Mouse (Mus musculus) kidney, adult 9 months (tissue): Measurements from ENCODE around the gene Slc9a7.

Experiments
- DNase-seq: peaks from one replicate; pipeline ENCODE4 v3.0.0; 2022

Slc9a7 gene

DNA sequence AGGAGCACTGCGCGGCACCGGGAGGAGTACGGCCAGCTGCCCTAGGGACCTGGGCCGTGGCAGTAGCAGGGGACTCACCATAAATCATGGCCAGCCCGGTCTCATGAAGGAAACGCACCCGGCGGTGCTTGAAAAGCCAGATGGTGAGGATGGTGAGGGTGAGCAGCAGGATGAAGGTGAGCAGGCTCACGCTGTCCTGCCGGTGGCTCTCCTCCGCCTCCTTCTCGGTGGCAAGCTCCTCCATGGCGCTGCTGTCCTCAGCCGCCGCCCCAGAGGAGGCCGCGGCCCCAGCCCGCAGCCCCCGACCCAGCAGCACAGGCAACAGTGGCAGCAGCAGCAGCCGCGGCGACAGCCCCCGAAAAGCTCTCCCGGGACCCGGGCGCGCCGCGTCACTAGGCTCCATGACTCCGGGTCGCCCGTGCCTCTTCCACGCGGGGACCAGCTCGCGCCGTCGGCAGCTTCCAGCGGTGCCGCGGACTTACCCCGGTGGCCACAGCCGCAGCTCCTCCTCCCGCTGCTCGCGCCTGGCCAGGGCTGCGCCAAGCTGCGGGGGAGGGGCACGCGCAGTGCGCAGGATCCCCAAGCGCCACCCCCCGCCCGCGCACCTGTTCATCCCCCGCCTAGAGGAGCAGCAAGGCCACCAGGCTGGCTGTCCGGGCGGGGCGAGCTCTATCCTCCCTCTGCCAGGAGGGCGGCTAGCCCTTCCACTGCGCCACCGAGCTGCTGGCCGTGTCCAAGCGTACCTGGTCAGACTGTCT is at the start of gene Slc9a7:
Gene Slc9a7, minus strand, starts transcription at position 526 of the 758 bp plus-strand sequence.
- peak; percentile 33 for DNase-seq

DNA sequence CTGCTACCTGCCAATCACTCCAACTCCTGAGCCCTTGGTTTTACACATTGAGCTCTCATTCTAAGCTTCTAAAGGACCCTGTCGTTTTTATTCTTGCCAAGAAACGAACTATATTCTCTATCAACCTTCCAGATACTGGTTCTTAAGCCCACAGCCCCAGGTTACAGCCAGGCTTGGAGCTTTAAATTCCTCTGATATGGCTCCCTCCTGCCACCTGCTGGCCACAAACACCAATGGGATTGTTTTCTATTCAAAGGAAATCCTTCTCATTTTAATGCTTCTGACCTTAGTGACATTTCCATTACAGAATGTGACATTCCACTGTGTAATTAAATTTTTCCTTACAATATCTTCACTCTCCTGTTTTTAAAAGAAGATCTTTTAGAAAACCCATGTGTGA is 44.1 kb upstream of the Slc9a7 start:
- DNase-seq, result peak; percentile 43

DNA sequence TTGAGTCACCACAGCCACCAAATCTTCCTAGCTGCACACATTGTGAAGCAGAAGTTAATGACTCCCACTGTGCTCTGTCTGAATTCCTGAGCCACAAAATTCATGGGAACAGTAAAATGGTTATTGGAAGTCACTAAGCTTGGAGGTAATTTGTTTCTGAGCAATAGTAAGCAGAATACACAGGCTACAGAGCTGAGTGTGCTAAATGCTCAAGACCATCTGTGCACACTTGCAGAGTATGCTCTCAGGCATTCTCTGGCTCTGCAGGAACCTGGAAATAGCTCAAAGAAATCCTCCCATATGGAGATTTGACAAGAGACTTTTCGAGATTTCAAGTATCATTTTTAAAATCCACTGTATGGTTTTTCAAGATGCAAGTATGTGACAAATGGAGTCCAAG is 41.1 kb upstream of the Slc9a7 start:
- DNase-seq, result no peak

DNA sequence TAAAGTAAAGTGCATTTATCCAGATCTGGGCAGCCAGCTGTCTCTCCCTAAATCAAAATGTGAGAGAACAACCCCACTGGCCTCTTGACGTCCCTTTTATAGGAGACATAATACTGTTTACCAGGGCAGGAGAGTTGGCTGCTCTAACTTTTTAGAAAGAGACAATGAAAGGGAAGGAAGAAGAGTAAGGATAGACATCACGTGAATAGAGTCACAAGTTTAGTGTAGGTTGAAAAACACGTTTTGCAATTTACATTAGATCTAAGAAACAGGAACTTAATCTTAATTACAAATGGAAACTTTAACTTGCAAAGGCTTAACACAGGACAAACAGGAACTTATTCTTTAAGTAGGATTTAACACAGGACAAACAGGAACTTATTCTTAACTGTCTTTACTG is 15.6 kb upstream of the Slc9a7 start:
- no peak for DNase-seq

DNA sequence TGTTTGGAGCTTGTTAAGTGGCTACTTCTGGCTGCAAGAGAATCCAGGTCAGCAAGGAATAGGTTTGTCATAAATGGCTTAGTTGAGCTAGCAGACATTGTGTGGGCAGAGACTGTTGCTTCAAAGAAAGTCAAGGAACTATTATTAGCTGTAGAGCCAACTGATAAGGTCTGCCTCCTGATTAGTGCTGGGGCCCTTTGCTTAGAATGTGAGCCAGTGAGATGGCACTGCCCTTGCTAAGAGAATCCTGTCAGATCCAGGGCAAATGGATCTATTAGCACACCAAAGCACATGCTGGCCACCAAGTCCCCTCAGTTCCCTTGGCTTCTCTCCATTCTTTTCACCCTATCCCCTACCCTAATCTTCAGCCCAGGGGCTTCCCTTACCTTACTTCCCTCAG is 14.3 kb upstream of the Slc9a7 start:
- DNase-seq, result no peak

DNA sequence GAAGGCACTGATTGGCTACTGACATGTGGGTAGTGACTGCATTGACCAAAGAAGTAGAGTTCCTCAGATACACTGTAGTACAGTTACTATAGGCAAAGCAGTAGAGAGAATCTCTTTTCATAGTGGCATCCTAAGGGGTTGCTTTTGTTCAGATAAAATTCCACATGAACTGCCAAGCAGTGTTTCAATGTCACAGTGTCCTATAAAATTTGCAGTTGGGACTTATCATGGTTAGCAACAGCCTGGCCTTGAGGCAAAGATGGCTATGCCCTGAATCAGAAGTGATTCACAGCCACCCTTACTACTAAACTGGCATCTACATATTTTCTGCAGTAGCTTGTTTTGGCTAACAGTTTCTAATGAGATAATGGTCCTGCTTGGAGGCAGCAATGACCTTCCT is 11.7 kb upstream of the Slc9a7 start:
- no peak for DNase-seq

DNA sequence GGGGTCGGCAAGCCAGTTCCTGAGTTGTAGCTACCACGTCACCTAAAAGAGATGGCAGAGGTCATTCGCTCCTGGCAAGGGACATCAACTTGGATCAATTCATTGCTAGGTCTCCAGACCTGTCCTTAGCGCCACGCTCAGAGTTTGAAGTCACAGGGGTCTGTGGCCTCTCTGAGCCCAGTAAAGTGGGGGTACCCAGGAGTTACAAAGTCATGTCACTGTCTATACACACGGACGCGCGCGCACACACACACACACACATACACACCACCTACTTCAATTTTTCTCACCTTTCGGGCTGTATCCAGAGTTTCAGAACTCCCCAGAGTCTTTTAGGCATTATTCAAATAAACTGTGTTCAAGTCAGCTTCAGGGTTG is 422 bp upstream of the Slc9a7 start:
- no peak for DNase-seq

DNA sequence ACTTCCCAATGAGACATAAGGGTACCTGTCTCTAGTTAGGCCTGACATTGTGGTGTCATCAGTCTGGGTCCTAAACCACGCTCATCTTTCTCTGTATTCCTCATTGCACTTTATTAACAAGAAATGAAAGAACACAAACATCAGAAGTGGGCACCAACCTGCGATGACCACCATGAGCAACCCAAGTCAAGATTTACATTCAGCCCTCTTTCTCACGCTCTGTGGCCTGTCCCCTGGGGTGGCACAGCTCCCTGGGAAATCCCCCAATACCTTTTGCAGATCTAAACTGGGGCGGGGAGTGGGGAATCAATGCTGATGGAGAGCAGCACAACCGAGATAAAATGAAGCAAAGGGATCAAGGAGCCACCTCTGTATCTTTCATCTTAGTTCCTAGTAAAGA is 892 bp downstream of the Slc9a7 start:
- no peak for DNase-seq

DNA sequence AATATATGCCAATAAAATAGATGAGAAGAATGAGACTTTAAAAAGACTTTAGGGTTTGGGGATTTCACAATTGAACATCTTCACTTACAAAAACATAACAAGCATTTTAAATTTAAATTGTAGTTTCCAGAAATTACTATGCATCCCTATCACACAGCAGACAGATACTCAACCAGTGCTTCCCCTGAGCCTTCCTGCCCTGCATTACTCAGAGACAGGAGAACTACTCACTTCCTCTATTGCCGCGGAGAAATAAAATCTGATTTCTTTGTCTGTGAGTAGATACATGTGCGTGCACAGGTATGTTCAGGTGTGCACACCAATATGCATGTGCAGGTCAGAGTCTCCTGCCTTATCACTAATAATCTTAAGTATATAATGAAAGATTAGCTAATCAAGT is 2.9 kb downstream of the Slc9a7 start:
- DNase-seq, result no peak

DNA sequence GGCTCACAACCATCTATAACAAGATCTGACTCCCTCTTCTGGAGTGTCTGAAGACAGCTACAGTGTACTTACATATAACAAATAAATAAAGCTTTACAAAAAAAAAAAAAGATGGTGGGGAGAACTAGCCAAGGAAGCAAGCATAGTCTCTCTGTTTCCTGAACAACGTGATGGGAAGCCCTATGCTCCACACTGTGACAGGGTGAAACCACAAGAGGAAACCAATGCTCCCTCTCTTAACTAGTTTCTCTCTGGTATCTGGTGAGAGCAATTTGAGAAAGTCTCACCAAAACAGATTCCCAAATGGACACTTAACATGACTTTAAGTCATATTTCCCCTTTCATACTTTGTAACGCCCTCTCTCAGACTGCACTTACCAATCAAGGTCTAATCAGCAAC is 5.4 kb downstream of the Slc9a7 start:
- no peak for DNase-seq

DNA sequence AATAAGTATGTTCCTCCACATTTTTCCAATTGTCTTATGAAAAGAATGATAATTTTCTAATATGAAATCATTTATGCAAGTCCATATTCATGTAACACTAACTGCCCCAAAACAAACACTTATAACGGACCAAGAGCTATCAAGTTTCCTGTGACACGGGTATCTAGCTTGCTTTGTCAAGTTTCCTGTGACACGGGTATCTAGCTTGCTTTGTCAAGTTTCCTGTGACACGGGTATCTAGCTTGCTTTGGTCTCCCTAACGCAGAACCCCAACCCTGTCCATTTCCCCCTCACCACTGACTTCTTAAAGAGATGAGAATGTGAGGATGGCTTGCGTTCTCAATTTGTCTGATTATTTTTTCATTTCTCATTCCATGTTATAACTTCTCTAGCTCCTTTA is 12.2 kb downstream of the Slc9a7 start:
- no peak for DNase-seq

DNA sequence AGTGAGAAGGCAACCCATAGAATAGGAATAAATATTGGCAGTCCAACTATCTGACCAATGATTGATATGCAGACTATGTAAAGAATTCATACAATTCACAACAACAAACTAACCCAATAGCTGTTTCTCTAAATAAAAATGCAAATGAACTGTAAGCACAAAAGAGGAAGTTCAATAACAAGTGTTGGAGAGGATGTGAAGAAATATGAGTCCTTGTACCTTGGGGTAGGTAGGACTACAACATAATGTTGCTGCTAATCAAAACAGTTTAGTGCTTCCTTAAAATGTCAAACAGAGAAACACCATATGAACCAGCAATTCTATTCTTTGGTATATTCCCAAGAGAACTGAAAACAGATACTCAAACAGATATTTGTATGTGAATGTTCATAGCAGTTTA is 17.8 kb downstream of the Slc9a7 start:
- no peak for DNase-seq

DNA sequence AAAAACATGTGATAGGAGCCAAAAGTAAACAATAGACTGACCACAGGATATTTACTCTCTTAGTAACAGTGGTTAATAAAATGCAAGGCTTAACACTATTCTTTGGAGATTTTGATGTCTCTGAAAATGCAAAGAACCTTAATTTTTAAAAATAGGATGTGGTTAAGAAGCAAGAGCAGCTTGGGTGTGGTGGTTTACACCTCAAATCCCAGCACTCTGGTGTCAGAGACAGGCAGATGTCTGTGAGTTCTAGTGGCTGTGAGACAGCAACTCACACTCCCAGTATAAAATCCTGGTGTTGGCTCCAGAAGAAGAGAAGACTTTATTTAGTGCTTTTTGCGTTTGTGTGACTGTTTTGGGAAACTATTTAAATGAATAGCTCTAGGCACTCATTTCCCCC is 19.6 kb downstream of the Slc9a7 start:
- DNase-seq, result no peak

DNA sequence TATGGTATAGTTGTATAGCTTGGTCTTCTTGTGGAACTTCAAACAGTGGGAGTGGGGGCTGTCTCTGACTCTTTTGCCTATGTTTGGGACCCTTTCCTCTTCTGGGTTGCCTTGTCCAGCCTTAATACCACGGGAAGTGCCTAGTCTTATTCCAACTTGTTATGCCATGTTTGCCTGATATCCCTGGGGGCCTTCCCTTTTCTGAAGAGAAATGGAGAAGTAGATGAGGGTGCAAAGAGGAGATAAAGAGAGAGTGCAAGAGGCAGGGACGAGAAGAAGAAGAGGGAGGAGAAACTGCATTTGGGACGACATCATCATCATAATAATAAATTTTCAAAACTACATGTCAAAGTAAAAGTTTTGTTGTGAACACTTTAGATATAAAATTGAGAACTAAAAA is 21.6 kb downstream of the Slc9a7 start:
- no peak for DNase-seq

DNA sequence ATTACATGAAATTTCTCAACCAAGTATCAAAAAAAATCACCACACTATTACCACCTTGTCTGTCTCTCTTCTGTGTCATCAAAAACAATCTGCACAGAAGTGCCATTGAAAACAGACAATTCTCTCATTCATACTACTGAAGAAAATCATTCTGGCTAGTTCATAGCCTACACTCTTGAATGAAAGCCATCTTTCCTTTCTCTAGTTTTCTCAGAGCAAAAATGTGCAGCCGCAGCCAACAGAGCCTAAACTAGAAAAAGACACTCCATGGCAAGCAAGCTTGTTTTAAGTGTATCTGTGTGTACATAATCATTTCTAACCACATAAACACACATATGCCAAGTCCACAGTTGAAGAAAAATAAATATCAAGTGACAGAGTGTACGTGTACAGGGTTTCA is 27.2 kb downstream of the Slc9a7 start:
- no peak for DNase-seq

DNA sequence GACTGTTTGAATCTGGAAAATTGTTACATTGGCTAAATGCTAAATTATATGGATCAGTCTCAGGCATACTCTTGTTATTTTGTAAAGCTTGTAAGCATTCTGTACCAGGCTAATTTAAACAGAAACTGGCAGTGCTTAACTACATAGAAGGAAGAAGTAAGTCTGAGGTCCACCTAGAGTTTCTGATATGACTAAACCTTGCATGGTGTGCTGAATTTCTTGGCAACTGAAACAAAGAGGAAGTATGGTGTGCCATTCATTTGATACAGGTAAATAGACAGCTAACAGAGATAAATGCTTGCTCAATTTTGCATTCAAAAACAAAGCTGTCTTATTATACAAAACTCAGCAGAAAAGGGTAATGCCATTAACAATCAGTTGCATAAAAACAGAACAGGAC is 63.5 kb downstream of the Slc9a7 start:
- no peak for DNase-seq

DNA sequence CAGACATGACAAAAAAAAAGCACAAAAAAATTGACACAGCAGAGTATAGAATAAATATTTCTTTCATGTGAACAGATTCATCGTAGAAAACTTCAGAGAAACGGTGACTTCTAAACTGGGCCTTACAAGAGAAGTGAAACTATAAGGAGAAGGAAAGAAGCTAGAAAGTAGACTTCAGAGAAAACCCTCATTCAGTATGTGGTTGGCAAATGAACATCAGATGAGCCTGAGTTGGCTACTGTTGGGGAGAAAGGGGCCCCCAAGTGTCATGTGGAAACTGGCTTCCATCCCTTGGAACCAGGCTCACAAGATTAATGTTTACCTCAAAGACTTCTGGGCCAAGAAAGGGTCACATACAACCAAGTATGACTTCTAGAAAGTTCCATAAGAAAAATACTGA is 70.1 kb downstream of the Slc9a7 start:
- no peak for DNase-seq

DNA sequence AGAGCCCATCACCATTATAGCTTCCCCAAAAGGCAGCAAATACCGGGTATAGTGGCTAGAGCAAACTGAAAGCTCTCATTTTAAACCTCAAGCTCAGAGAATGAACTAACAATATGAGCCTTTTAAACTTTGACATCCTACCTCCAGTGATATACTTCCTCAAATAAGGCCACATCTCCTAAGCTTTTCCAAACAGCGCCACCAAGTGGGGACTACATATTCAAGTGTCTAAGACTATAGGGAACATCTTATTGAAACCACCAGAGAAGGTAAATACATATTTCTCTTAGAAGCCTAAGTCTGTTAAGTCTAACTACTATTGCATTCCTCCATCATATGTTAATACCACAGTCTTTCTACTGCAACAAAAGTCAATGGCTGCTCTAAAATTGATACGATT is 106.0 kb downstream of the Slc9a7 start:
- no peak for DNase-seq

DNA sequence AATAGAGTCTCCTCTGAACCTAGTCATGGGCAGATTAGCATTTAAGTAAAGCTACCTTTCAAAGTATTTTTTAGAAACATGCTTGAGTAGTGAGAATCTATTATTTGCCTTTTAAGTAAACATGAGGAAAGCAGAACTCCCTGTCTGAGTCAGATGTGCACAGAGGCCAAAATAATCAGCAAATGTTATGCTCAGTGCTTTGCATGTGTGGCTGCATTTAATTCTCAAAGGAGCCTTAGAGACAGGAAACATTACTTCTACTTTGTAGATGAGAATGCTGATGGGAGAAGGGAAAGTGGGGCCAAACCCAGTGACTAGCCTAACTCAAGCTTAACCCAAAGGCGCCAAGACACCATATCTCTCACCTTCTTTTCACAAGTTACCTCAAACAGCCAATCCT is 114.8 kb downstream of the Slc9a7 start:
- no peak for DNase-seq

DNA sequence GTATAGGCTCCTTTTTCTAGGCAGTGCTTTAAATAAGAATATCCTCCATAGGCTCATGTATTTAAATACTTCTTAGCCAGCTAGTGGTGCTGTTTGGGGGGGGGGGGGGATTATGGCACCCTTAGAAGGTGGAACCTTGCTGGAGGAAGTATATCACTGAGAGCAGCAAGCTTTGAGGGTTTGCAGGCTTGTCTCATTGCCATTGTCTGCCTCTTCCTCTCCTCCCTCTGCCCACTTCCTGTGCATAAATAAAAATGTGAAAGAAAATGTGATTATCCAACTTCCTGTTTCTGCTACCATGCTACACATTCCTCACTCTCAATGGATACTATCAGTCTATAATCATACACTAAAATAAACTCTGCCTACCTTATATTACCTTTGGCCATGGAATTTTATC is 123.2 kb downstream of the Slc9a7 start:
- DNase-seq, result no peak

DNA sequence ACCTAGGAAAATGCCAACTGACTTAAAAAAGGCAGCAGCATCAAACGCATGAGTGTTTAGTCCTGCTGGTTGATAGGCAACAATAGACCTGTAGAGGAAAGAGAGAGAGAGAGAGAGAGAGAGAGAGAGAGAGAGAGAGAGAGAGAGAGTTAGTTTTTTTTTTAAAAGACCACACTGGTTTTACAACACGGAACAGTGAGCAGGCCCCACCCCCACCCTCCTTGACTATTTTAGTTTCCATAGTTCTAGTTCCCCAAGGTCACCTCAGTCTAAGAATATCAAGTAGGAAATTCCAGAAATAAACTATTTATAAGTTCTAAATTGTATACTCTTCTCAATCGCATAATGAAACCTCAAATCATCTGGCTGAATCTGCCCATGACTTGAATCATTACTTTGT is 126.6 kb downstream of the Slc9a7 start:
- DNase-seq, result no peak

DNA sequence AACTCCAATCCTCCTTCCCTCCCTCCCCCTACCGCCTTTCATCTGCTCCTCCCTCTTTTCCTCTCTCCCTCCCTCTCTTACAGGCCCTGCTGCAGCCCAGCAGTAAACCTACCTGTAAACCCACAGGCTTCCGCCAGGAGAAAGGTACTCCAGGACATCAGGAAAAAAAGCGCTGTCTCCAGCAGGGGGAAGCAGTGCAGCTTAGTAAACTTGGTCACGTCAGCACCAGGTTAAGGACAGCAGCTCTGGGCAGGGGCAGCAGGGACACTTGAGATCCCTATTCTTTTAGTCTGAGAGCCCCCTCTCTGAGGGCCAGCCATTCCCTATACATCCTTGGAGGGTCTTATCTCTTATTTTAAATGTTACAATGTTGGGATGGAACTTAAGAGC is 129.3 kb downstream of the Slc9a7 start:
- DNase-seq, result peak; percentile 77

DNA sequence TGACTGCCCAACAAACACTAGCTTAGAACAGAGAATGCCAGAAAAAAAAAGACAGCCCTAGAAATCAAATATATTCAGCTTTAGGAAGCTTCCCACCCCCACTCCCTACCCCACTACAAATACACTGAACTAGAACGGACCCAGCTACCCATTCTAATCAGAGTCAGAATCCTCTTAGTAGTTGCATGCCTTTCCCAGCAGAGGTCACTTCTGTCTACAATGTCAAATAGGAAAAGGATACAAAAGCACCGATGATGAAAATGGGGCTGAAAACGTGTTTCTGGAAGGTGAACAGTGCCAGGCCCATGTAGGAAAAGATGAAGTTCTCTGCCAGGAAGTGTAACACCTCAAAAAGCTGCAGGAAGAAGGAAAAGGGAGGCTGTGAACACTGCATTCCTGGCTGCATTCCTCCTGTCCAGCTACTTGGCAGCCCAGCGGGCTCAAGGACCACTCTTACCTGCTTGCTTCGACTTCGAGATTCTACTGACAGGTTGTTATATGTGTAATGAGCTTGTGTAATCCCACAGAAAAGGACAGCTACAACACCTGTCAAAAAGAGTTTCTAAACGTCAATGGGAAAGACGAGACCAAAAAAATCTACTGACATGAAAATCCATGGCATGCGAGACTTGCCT is 129.8 kb downstream of the Slc9a7 start:
- DNase-seq, result peak; percentile 10

DNA sequence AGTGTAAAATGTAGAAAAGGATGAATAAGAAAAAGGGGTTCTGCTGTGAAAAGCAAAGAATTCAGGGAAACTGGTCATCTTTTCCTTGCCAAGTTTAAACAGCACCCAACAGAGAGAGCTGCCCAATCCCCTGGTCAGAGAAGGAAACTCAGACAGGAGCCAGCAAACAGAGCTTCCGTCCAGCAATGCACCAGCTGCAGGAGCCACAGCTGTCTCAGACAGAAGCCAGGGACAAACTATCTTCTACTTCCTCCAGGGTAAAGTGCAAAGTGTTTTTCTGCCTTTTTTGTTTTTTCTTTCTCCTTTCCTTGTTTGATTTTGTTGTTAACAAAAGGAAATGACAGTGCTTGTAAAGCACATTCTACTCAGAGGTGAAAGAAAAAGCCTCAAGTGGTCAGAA is 131.3 kb downstream of the Slc9a7 start:
- peak; percentile 9 for DNase-seq

DNA sequence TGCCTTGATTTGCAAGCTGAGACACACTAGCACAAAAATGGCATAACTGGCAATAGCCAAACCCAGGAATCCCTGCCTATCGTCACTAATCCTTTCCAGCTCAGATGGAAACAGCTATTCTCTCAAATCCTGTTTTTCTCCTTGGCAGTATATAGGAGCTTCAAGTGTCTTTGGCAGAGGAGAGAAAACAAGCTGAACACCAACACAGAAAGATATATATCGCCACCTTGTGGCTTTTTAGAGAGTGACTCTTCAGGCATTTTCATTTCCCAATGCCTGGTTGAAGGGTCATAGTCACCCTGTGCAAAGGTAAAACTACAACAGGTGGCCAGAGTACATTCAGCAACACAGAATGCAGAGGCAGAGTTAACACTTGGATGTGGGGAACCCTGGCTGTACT is 134.1 kb downstream of the Slc9a7 start:
- peak; percentile 67 for DNase-seq
